Mouse (Mus musculus) layer of hippocampus, adult 9-11 months (tissue): ENCODE results near the gene Pcgf3.
"Not testable (repeated sequence)": the region's sequence is repeated elsewhere in the genome, so short reads cannot be mapped to it uniquely, and the experiment has no call there.

Experiments
- DNase-seq: peaks from one replicate; pipeline ENCODE4 v3.0.0; 2022

Pcgf3 gene

GRCm38 (mm10) chr5:108473737-108474136 lies 12.7 kb downstream of the Pcgf3 start:
- no peak for DNase-seq

GRCm38 (mm10) chr5:108475977-108476376 lies 14.9 kb downstream of the Pcgf3 start:
- DNase-seq = peak; percentile 61

- DNase-seq = no peak
These were observed 22.0 kb downstream of the Pcgf3 start for GRCm38 (mm10) chr5:108483006-108483405.

GRCm38 (mm10) chr5:108485239-108485638 lies 24.2 kb downstream of the Pcgf3 start:
- no peak for DNase-seq

GRCm38 (mm10) chr5:108486148-108486547 lies 25.1 kb downstream of the Pcgf3 start:
- not testable (repeated sequence) for DNase-seq

GRCm38 (mm10) chr5:108501573-108501972 lies 40.5 kb downstream of the Pcgf3 start:
- no peak for DNase-seq

GRCm38 (mm10) chr5:108502286-108502685 lies 41.3 kb downstream of the Pcgf3 start:
- no peak for DNase-seq

GRCm38 (mm10) chr5:108515581-108516361 lies 54.7 kb downstream of the Pcgf3 start:
- DNase-seq = no peak

- DNase-seq = no peak
These were observed 55.6 kb downstream of the Pcgf3 start for GRCm38 (mm10) chr5:108516655-108517054.

- no peak for DNase-seq
These were observed 57.3 kb downstream of the Pcgf3 start for GRCm38 (mm10) chr5:108518106-108518885.

GRCm38 (mm10) chr5:108518951-108519350 lies 57.9 kb downstream of the Pcgf3 start:
- DNase-seq = no peak

GRCm38 (mm10) chr5:108520153-108520552 lies 59.1 kb downstream of the Pcgf3 start:
- DNase-seq = no peak

- DNase-seq = peak; percentile 44
These were observed 60.0 kb downstream of the Pcgf3 start for GRCm38 (mm10) chr5:108521016-108521415.

GRCm38 (mm10) chr5:108521896-108522295 lies 60.9 kb downstream of the Pcgf3 start:
- DNase-seq = no peak

- peak; percentile 52 for DNase-seq
These were observed 61.6 kb downstream of the Pcgf3 start for GRCm38 (mm10) chr5:108522597-108522996.

GRCm38 (mm10) chr5:108534188-108534587 lies 73.2 kb downstream of the Pcgf3 start:
- DNase-seq = no peak

GRCm38 (mm10) chr5:108543516-108544291 lies 82.7 kb downstream of the Pcgf3 start:
- no peak for DNase-seq

- no peak for DNase-seq
These were observed 86.6 kb downstream of the Pcgf3 start for GRCm38 (mm10) chr5:108547636-108548035.

- DNase-seq = no peak
These were observed 88.1 kb downstream of the Pcgf3 start for GRCm38 (mm10) chr5:108549137-108549488.

GRCm38 (mm10) chr5:108549489-108550206 lies 88.6 kb downstream of the Pcgf3 start, which contains the start of gene Cplx1:
Gene Cplx1, minus strand, starts transcription at chr5:108550024.
- DNase-seq = peak; percentile 58

- no peak for DNase-seq
These were observed 89.2 kb downstream of the Pcgf3 start for GRCm38 (mm10) chr5:108550207-108550594.

GRCm38 (mm10) chr5:108554041-108554440 lies 93.0 kb downstream of the Pcgf3 start:
- no peak for DNase-seq
